Mouse (Mus musculus): ENCODE results near the gene Ect2l. TPM values are rescaled to one million over a fixed set of nuclear protein-coding genes. Genes with fewer than 3 reads are reported as not detected.

Gene Ect2l
- total RNA-seq (2017), result not detected in 3 replicates

- 0 out of 2 replicates have a peak, but pooled peaks have one; percentile 66 for ATAC-seq (replicated peaks; ENCODE audit: insufficient number of reproducible peaks, low FRiP score, low TSS enrichment, poor library complexity, severe bottlenecking)
Measured at GRCm38 (mm10) chr10:18210726-18211125, at the start of gene Ect2l. TSS of gene Ect2l (minus strand) at chr10:18210890.

GRCm38 (mm10) chr10:18251345-18251744, 40.7 kb upstream of the Ect2l start:
- ATAC-seq (replicated peaks; ENCODE audit: insufficient number of reproducible peaks, low FRiP score, low TSS enrichment, poor library complexity, severe bottlenecking), result no peak

GRCm38 (mm10) chr10:18243614-18244013, 32.9 kb upstream of the Ect2l start:
- ATAC-seq (replicated peaks; ENCODE audit: insufficient number of reproducible peaks, low FRiP score, low TSS enrichment, poor library complexity, severe bottlenecking), result no peak

GRCm38 (mm10) chr10:18237191-18237590, 26.5 kb upstream of the Ect2l start:
- peak; percentile 77 for ATAC-seq (replicated peaks; ENCODE audit: insufficient number of reproducible peaks, low FRiP score, low TSS enrichment, poor library complexity, severe bottlenecking)

- no peak for ATAC-seq (replicated peaks; ENCODE audit: insufficient number of reproducible peaks, low FRiP score, low TSS enrichment, poor library complexity, severe bottlenecking)
Measured at GRCm38 (mm10) chr10:18236328-18236927, 25.7 kb upstream of the Ect2l start.

- no peak; the same call in 1 of the 2 replicates for ATAC-seq (replicated peaks; ENCODE audit: insufficient number of reproducible peaks, low FRiP score, low TSS enrichment, poor library complexity, severe bottlenecking)
Measured at GRCm38 (mm10) chr10:18235402-18235747, 24.7 kb upstream of the Ect2l start.

GRCm38 (mm10) chr10:18234560-18235401, 24.1 kb upstream of the Ect2l start, which contains the start of gene Ccdc28a:
TSS of gene Ccdc28a (minus strand) at chr10:18234998.
- ATAC-seq (replicated peaks; ENCODE audit: insufficient number of reproducible peaks, low FRiP score, low TSS enrichment, poor library complexity, severe bottlenecking), result peak; percentile 94

GRCm38 (mm10) chr10:18233891-18234290, 23.2 kb upstream of the Ect2l start:
- no peak for ATAC-seq (replicated peaks; ENCODE audit: insufficient number of reproducible peaks, low FRiP score, low TSS enrichment, poor library complexity, severe bottlenecking)

- ATAC-seq (replicated peaks; ENCODE audit: insufficient number of reproducible peaks, low FRiP score, low TSS enrichment, poor library complexity, severe bottlenecking), result no peak
Measured at GRCm38 (mm10) chr10:18224386-18224785, 13.7 kb upstream of the Ect2l start.

- no peak for ATAC-seq (replicated peaks; ENCODE audit: insufficient number of reproducible peaks, low FRiP score, low TSS enrichment, poor library complexity, severe bottlenecking)
Measured at GRCm38 (mm10) chr10:18219351-18219750, 8.7 kb upstream of the Ect2l start.

- ATAC-seq (replicated peaks; ENCODE audit: insufficient number of reproducible peaks, low FRiP score, low TSS enrichment, poor library complexity, severe bottlenecking), result no peak
Measured at GRCm38 (mm10) chr10:18214124-18214523, 3.4 kb upstream of the Ect2l start.

- no peak for ATAC-seq (replicated peaks; ENCODE audit: insufficient number of reproducible peaks, low FRiP score, low TSS enrichment, poor library complexity, severe bottlenecking)
Measured at GRCm38 (mm10) chr10:18213373-18213772, 2.7 kb upstream of the Ect2l start.

- ATAC-seq (replicated peaks; ENCODE audit: insufficient number of reproducible peaks, low FRiP score, low TSS enrichment, poor library complexity, severe bottlenecking), result no peak
Measured at GRCm38 (mm10) chr10:18210119-18210518, 571 bp downstream of the Ect2l start.

GRCm38 (mm10) chr10:18204067-18204466, 6.6 kb downstream of the Ect2l start:
- ATAC-seq (replicated peaks; ENCODE audit: insufficient number of reproducible peaks, low FRiP score, low TSS enrichment, poor library complexity, severe bottlenecking), result no peak

- ATAC-seq (replicated peaks; ENCODE audit: insufficient number of reproducible peaks, low FRiP score, low TSS enrichment, poor library complexity, severe bottlenecking), result no peak
Measured at GRCm38 (mm10) chr10:18202401-18202800, 8.3 kb downstream of the Ect2l start.

GRCm38 (mm10) chr10:18200656-18201055, 10.0 kb downstream of the Ect2l start:
- no peak for ATAC-seq (replicated peaks; ENCODE audit: insufficient number of reproducible peaks, low FRiP score, low TSS enrichment, poor library complexity, severe bottlenecking)

- no peak for ATAC-seq (replicated peaks; ENCODE audit: insufficient number of reproducible peaks, low FRiP score, low TSS enrichment, poor library complexity, severe bottlenecking)
Measured at GRCm38 (mm10) chr10:18199919-18200318, 10.8 kb downstream of the Ect2l start.

- no peak for ATAC-seq (replicated peaks; ENCODE audit: insufficient number of reproducible peaks, low FRiP score, low TSS enrichment, poor library complexity, severe bottlenecking)
Measured at GRCm38 (mm10) chr10:18198286-18199015, 12.2 kb downstream of the Ect2l start.

GRCm38 (mm10) chr10:18197206-18197979, 13.3 kb downstream of the Ect2l start:
- ATAC-seq (replicated peaks; ENCODE audit: insufficient number of reproducible peaks, low FRiP score, low TSS enrichment, poor library complexity, severe bottlenecking), result peak; percentile 73
